ENCODE assay signal across 8 mouse cellular contexts in genomic region chr4:133002896-133003295, GRCm38 (mm10). TPM values are rescaled to one million over a fixed set of nuclear protein-coding genes. Genes with fewer than 3 reads are reported as not detected.
A peak's percentile ranks its signal among the peaks of the same experiment; 100 is the strongest.
DNase-seq lines count a peak whose midpoint lies in the region; ATAC-seq and TF ChIP-seq lines count a peak whose summit lies in the region.

No protein-coding gene starts in this region.

- 0 out of 2 replicates have a peak overlapping the region, but pooled peaks have one; percentile 2 for H3K9ac ChIP-seq in heart, adult 2 months (ENCODE audit: low read depth, low read length)
- H3K9ac ChIP-seq in forebrain, postnatal 0 days: no peak overlapping the region
- H3K9ac ChIP-seq in limb, embryonic 13.5 days: peak overlapping the region; percentile 43; the same call in 1 of the 2 replicates

- peak; percentile 47 to 55 for DNase-seq in heart, adult 2 months
- no peak for DNase-seq in heart, postnatal 25 days (ENCODE audit: low spot score)
- DNase-seq in cerebellum, adult 8-10 months: peak; percentile 55
- DNase-seq in forebrain, postnatal 0 days: no peak
- no peak for DNase-seq in embryo, embryonic 10.5 days (ENCODE audit: low spot score)
- no peak for DNase-seq in liver

- H3K79me2 ChIP-seq in heart, adult 2 months (replicated peaks; ENCODE audit: control insufficient read depth, insufficient read depth, low read length): no peaks in the 10 kb centered on the region

- no peaks in the 10 kb centered on the region for H3K9me3 ChIP-seq in forebrain, postnatal 0 days (ENCODE audit: low read length)
- no peaks in the 10 kb centered on the region for H3K9me3 ChIP-seq in limb, embryonic 13.5 days

- H3K27me3 ChIP-seq in heart, adult 2 months (ENCODE audit: control insufficient read depth, insufficient read depth, low read length): no peaks in the 10 kb centered on the region
- H3K27me3 ChIP-seq in forebrain, postnatal 0 days (ENCODE audit: insufficient read depth, low read length): no peaks in the 10 kb centered on the region
- H3K27me3 ChIP-seq in limb, embryonic 13.5 days: no peaks in the 10 kb centered on the region

- TF ChIP-seq POLR2A in heart, adult 2 months (IDR thresholded peaks at IDR 0.05; ENCODE audit: insufficient read depth, low read depth, low read length): no peak

- no peaks in the 10 kb centered on the region for H3K36me3 ChIP-seq in heart, adult 2 months (ENCODE audit: control insufficient read depth, insufficient read depth, low read length)
- no peaks in the 10 kb centered on the region for H3K36me3 ChIP-seq in forebrain, postnatal 0 days (ENCODE audit: insufficient read depth)
- H3K36me3 ChIP-seq in limb, embryonic 13.5 days: no peaks in the 10 kb centered on the region

- no peak for TF ChIP-seq CTCF in heart, adult 2 months (IDR thresholded peaks at IDR 0.05)
- TF ChIP-seq CTCF in forebrain, postnatal 0 days (IDR thresholded peaks at IDR 0.05; ENCODE audit: low read depth): no peak

- TF ChIP-seq EP300 in heart, adult 2 months (IDR thresholded peaks at IDR 0.05; ENCODE audit: insufficient read depth, low read depth, low read length): no peak

- no peak overlapping the region; the same call in 1 of the 2 replicates for H3K27ac ChIP-seq in heart, adult 2 months
- 0 out of 2 replicates have a peak overlapping the region, but pooled peaks have one; percentile 4 for H3K27ac ChIP-seq in forebrain, postnatal 0 days (ENCODE audit: low read depth, low read length)
- H3K27ac ChIP-seq in limb, embryonic 13.5 days: 0 out of 2 replicates have a peak overlapping the region, but pooled peaks have one; percentile 6

- ATAC-seq in forebrain, postnatal 0 days: no peak
- no peak for ATAC-seq in limb, embryonic 13.5 days (ENCODE audit: low FRiP score, low read depth)
- ATAC-seq in activated CD4-positive, CD25-positive, alpha-beta regulatory T cell, adult 4 months: no peak

- peaks cover 3% of the 10 kb centered on the region for H3K4me1 ChIP-seq in heart, adult 2 months (ENCODE audit: control insufficient read depth, insufficient read depth, low read length)
- 0 out of 2 replicates have a peak, but pooled peaks cover 3% of the 10 kb centered on the region for H3K4me1 ChIP-seq in forebrain, postnatal 0 days (ENCODE audit: insufficient read depth)
- peaks cover 24% of the 10 kb centered on the region for H3K4me1 ChIP-seq in limb, embryonic 13.5 days

- H3K4me3 ChIP-seq in heart, adult 2 months: no peak overlapping the region
- H3K4me3 ChIP-seq in forebrain, postnatal 0 days (ENCODE audit: low read depth, low read length): no peak overlapping the region
- H3K4me3 ChIP-seq in limb, embryonic 13.5 days: no peak overlapping the region

- intact Hi-C loops in heart, adult 2 months (cut with DNase I): no loop called here
- intact Hi-C loops in heart, postnatal 25 days (cut with DNase I): loop anchor here (10.0 kb wide), 1 partner anchor 442 kb away; no protein-coding TSS in a partner anchor

- 21% methylated on average over 10 of the region's 10 CpGs for WGBS in heart, adult 2 months
- whole genome bisulfite sequencing in forebrain, postnatal 0 days: 11% methylated on average over 10 of the region's 10 CpGs
- WGBS in limb, embryonic 13.5 days: 18% methylated on average over 10 of the region's 10 CpGs

- H3K4me2 ChIP-seq in forebrain, postnatal 0 days (ENCODE audit: low read depth): no peak overlapping the region
- H3K4me2 ChIP-seq in limb, embryonic 13.5 days (replicated peaks): no peak overlapping the region

RNA-seq across cellular contexts. Expression of gene Ahdc1, which starts 8.2 kb away (rescaled TPM):
- total RNA-seq in heart, adult 2 months (2021): 10 to 100 TPM; 42.6 to 50.9 TPM
- polyA plus RNA-seq in heart, adult 2 months (2012; rRNA removed): 19.5 and 21.8 TPM in 2 replicates
- total RNA-seq in heart, postnatal 25 days (2021): 10 to 100 TPM; 43.2 to 50.4 TPM
- total RNA-seq in forebrain, postnatal 0 days (2014; rRNA removed): 56.7 and 82.4 TPM in 2 replicates
- 7.6 and 8.4 TPM in 2 replicates for polyA plus RNA-seq in forebrain, postnatal 0 days (2015; fragmentation: Nextera tagmentation; extraction: Ambion mirVana)
- 11.3 and 11.5 TPM in 2 replicates for polyA plus RNA-seq in limb, embryonic 13.5 days (2015; fragmentation: Nextera tagmentation; extraction: Ambion mirVana)
- 1 to 10 TPM; 2.1 TPM for polyA plus RNA-seq in activated CD4-positive, CD25-positive, alpha-beta regulatory T cell, adult 4 months (2017; shearing (Covaris generic))

RNA-seq across cellular contexts. Expression of gene Fgr, which starts 29.0 kb away (rescaled TPM):
- total RNA-seq in heart, adult 2 months (2021): under 1 TPM; 0.43 to 0.47 TPM
- 0.73 and 1.7 TPM in 2 replicates for polyA plus RNA-seq in heart, adult 2 months (2012; rRNA removed)
- under 1 TPM; 0.26 to 0.39 TPM for total RNA-seq in heart, postnatal 25 days (2021)
- total RNA-seq in forebrain, postnatal 0 days (2014; rRNA removed): not detected in 2 replicates
- 0.06 TPM in 2 replicates for polyA plus RNA-seq in forebrain, postnatal 0 days (2015; fragmentation: Nextera tagmentation; extraction: Ambion mirVana)
- polyA plus RNA-seq in limb, embryonic 13.5 days (2015; fragmentation: Nextera tagmentation; extraction: Ambion mirVana): 0.19 and 0.26 TPM in 2 replicates
- 1 to 10 TPM; 4.2 TPM for polyA plus RNA-seq in activated CD4-positive, CD25-positive, alpha-beta regulatory T cell, adult 4 months (2017; shearing (Covaris generic))

Comparison
In these comparisons a context has a peak if more than half of its experiments do, and no peak if none do; other contexts are left out.
1. DNase-seq: peak in heart, adult 2 months (2 of 2) and cerebellum, adult 8-10 months (single experiment); none in heart, postnatal 25 days (single experiment), forebrain, postnatal 0 days (single experiment), embryo, embryonic 10.5 days (single experiment) and liver (single experiment).